Mouse (Mus musculus): ENCODE measurements around the gene Polr3e. TPM values are rescaled to one million over a fixed set of nuclear protein-coding genes. Genes with fewer than 3 reads are reported as not detected.

Gene Polr3e
- 15.2 and 16.5 TPM in 2 replicates for polyA plus RNA-seq (2021; fragmentation: Nextera tagmentation)
- long read RNA-seq, experiment 1, full-length matches to known transcripts = 77 of 137 reads
- long read RNA-seq, experiment 1, partial matches to known transcripts = 24 of 137 reads
- long read RNA-seq, experiment 1, other reads (novel, unspliced or antisense) = 36 of 137 reads
- long read RNA-seq, experiment 2, full-length matches to known transcripts = 7 of 22 reads
- long read RNA-seq, experiment 2, partial matches to known transcripts = 13 of 22 reads
- long read RNA-seq, experiment 2, other reads (novel, unspliced or antisense) = 2 of 22 reads

DNA sequence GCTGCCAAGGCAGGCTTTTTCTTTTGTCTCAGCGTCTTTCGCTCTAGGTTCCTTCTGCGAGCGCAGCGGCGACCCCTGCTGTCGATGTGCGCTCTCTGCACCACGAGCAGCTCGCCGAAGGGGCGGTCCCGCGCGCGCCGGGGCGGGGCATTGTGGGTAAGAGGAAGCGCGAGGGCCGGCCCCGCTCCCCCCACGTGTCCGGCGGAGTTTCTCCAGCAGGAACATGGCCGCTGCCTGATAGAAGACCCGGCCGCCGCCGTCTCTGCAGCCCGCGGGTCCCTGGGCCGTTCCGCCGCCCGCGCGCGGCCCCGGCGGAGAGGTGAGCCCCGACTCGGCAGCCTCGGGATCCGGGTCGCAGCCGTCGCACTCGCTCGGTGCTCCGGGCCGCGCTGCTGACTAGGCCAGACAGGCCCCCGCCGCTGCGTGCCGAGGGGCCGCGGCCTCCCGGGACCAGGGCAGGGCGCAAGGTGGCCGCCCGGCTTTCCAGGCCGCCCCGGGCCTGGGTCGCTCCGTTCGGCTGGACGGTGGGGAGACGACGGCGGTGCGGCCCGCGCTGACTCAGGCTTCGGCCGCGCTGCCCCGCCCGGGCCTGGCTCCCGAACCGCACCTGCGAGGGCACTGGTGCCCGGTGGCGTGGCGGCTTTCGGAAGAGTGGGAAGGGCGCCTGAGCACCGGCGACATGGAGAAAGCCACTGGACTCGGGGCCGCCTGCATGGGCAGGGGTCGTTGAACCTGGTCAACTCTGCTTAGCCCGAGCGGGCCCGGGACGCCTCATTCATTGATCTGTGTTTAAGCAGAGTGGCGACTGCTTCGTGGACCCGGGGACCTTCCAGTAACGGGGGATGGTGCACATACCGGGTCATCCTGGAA is at the start of gene Polr3e:
Polr3e (plus strand) TSS at position 153 of the 870 bp plus-strand sequence.

GRCm38 (mm10) chr7:120982200-120982841 is 64.8 kb downstream of the Polr3e start, which contains the start of the genes Cdr2 and Mfsd13b:
Gene Cdr2 (minus strand): TSS chr7:120982312.
Gene Mfsd13b (plus strand): TSS chr7:120982509.

Other genes starting within 250 kb of the Polr3e start
- 0.05 and 0.18 TPM in 2 replicates for gene Pdzd9, start 247.4 kb upstream of the Polr3e start, polyA plus RNA-seq (2021; fragmentation: Nextera tagmentation)
- gene Mosmo, start 240.1 kb upstream of the Polr3e start, polyA plus RNA-seq (2021; fragmentation: Nextera tagmentation) = 10.6 and 15.9 TPM in 2 replicates
- 2.0 and 2.7 TPM in 2 replicates for gene Vwa3a, start 178.4 kb upstream of the Polr3e start, polyA plus RNA-seq (2021; fragmentation: Nextera tagmentation)
- gene Gm5737, start 105.4 kb upstream of the Polr3e start, polyA plus RNA-seq (2021; fragmentation: Nextera tagmentation) = not detected in 2 replicates
- 5.5 and 7.2 TPM in 2 replicates for gene Eef2k, start 74.9 kb upstream of the Polr3e start, polyA plus RNA-seq (2021; fragmentation: Nextera tagmentation)
- gene Cdr2, start 64.6 kb downstream of the Polr3e start, polyA plus RNA-seq (2021; fragmentation: Nextera tagmentation) = 1.4 and 6.2 TPM in 2 replicates
- gene Mfsd13b, start 64.8 kb downstream of the Polr3e start, polyA plus RNA-seq (2021; fragmentation: Nextera tagmentation) = 0.88 and 1.2 TPM in 2 replicates
- gene Mettl9, start 116.7 kb downstream of the Polr3e start, polyA plus RNA-seq (2021; fragmentation: Nextera tagmentation) = 68.2 and 104 TPM in 2 replicates
- 0.67 and 0.93 TPM in 2 replicates for gene Igsf6, start 156.8 kb downstream of the Polr3e start, polyA plus RNA-seq (2021; fragmentation: Nextera tagmentation)
- 0.03 TPM in 1 of 2 replicates, not detected in the other for gene Otoa, start 163.9 kb downstream of the Polr3e start, polyA plus RNA-seq (2021; fragmentation: Nextera tagmentation)